9 mouse cellular contexts compared by ENCODE assay signal in genomic region chr7:100893249-100894056, GRCm38 (mm10). TPM values are rescaled to one million over a fixed set of nuclear protein-coding genes. Genes with fewer than 3 reads are reported as not detected.
DNase-seq lines count a peak whose midpoint lies in the region; ATAC-seq and TF ChIP-seq lines count a peak whose summit lies in the region.
"Had no signal": no experiment of that assay in that cellular context is flagged by ENCODE, and none has a peak within 500 bp of the region (broad histone marks: within the 10 kb centered on the region; RNA-seq: fewer than 3 reads in every experiment).

No protein-coding gene starts in this region.

- no peak for ATAC-seq in heart, embryonic 11.5 days (replicated peaks; ENCODE audit: insufficient number of reproducible peaks, low FRiP score, low TSS enrichment)
- no peak for ATAC-seq in embryonic facial prominence, embryonic 12.5 days (ENCODE audit: insufficient number of reproducible peaks, insufficient read depth, low FRiP score, low TSS enrichment)
- peak; percentile 59 for ATAC-seq in hindbrain, postnatal 0 days
- peak; percentile 14; the same call in 1 of the 2 replicates for ATAC-seq in midbrain, embryonic 11.5 days (ENCODE audit: low FRiP score)

- WGBS in heart, embryonic 11.5 days (ENCODE audit: insufficient replicate concordance), result 50% methylated on average over 20 of the region's 20 CpGs
- WGBS in embryonic facial prominence, embryonic 12.5 days, result 54% methylated on average over 20 of the region's 20 CpGs
- 18% methylated on average over 20 of the region's 20 CpGs for WGBS in hindbrain, postnatal 0 days
- 62% methylated on average over 20 of the region's 20 CpGs for WGBS in midbrain, embryonic 11.5 days

- H3K9me3 ChIP-seq in heart, embryonic 11.5 days (replicated peaks; ENCODE audit: control insufficient read depth, low read length), result no peaks in the 10 kb centered on the region
- H3K9me3 ChIP-seq in embryonic facial prominence, embryonic 12.5 days, result no peaks in the 10 kb centered on the region
- no peaks in the 10 kb centered on the region for H3K9me3 ChIP-seq in hindbrain, postnatal 0 days (ENCODE audit: low read length)
- H3K9me3 ChIP-seq in midbrain, embryonic 11.5 days (ENCODE audit: control insufficient read depth, low read length), result no peaks in the 10 kb centered on the region
- H3K9me3 ChIP-seq: megakaryocyte, embryonic 14.5 days had no signal

- H3K4me3 ChIP-seq in heart, embryonic 11.5 days (ENCODE audit: low read depth, low read length), result no peak overlapping the region
- H3K4me3 ChIP-seq in embryonic facial prominence, embryonic 12.5 days, result no peak overlapping the region
- peak overlapping the region; percentile 47 for H3K4me3 ChIP-seq in hindbrain, postnatal 0 days (ENCODE audit: low read length)
- H3K4me3 ChIP-seq in midbrain, embryonic 11.5 days (ENCODE audit: low read depth, low read length), result no peak overlapping the region

- DNase-seq in heart, postnatal 14 days, result no peak
- peak; percentile 63 to 76 for DNase-seq in adrenal gland, adult 18-20 months (ENCODE audit: low spot score in 2 of 2)
- DNase-seq in hindbrain, postnatal 0 days (ENCODE audit: low spot score), result peak; percentile 65
- no peak for DNase-seq in midbrain, embryonic 11.5 days (ENCODE audit: low spot score, missing footprints)
- DNase-seq in thymus, postnatal 0 days (ENCODE audit: low spot score), result no peak
- no peak for DNase-seq in embryo, embryonic 10 days (ENCODE audit: low spot score)

- H3K27me3 ChIP-seq in heart, embryonic 11.5 days (ENCODE audit: control insufficient read depth, insufficient read depth, low read length), result no peaks in the 10 kb centered on the region
- no peaks in the 10 kb centered on the region for H3K27me3 ChIP-seq in embryonic facial prominence, embryonic 12.5 days
- H3K27me3 ChIP-seq in hindbrain, postnatal 0 days (ENCODE audit: insufficient read depth, low read length), result no peaks in the 10 kb centered on the region
- H3K27me3 ChIP-seq in midbrain, embryonic 11.5 days (ENCODE audit: control insufficient read depth, insufficient read depth, low read length), result no peaks in the 10 kb centered on the region

- H3K4me2 ChIP-seq in heart, embryonic 11.5 days, result peak overlapping the region; percentile 20; the same call in 1 of the 2 replicates
- peak overlapping the region; percentile 97 for H3K4me2 ChIP-seq in embryonic facial prominence, embryonic 12.5 days (replicated peaks)
- peak overlapping the region; percentile 78 for H3K4me2 ChIP-seq in hindbrain, postnatal 0 days (ENCODE audit: low read depth, low read length)
- peak overlapping the region; percentile 83 for H3K4me2 ChIP-seq in midbrain, embryonic 11.5 days

- H3K27ac ChIP-seq in heart, embryonic 11.5 days (ENCODE audit: low read depth, low read length), result peak overlapping the region; percentile 38; the same call in 1 of the 2 replicates
- 0 out of 2 replicates have a peak overlapping the region, but pooled peaks have one; percentile 8 for H3K27ac ChIP-seq in embryonic facial prominence, embryonic 12.5 days
- peak overlapping the region; percentile 69 for H3K27ac ChIP-seq in hindbrain, postnatal 0 days
- no peak overlapping the region for H3K27ac ChIP-seq in midbrain, embryonic 11.5 days (ENCODE audit: low read depth, low read length)

- H3K4me1 ChIP-seq in heart, embryonic 11.5 days (ENCODE audit: control insufficient read depth, insufficient read depth, low read length), result peaks cover 26% of the 10 kb centered on the region
- H3K4me1 ChIP-seq in embryonic facial prominence, embryonic 12.5 days, result peaks cover 25% of the 10 kb centered on the region
- H3K4me1 ChIP-seq in hindbrain, postnatal 0 days (ENCODE audit: insufficient read depth, low read length), result peaks cover 18% of the 10 kb centered on the region; the same call in 1 of the 2 replicates
- H3K4me1 ChIP-seq in midbrain, embryonic 11.5 days (ENCODE audit: control insufficient read depth, insufficient read depth, low read length), result peaks cover 21% of the 10 kb centered on the region

- H3K36me3 ChIP-seq in heart, embryonic 11.5 days (ENCODE audit: control insufficient read depth, insufficient read depth, low read length), result peaks cover 8% of the 10 kb centered on the region
- H3K36me3 ChIP-seq in embryonic facial prominence, embryonic 12.5 days, result peaks cover 37% of the 10 kb centered on the region
- no peaks in the 10 kb centered on the region for H3K36me3 ChIP-seq in hindbrain, postnatal 0 days (ENCODE audit: insufficient read depth, low read length)
- peaks cover 4% of the 10 kb centered on the region; the same call in 1 of the 2 replicates for H3K36me3 ChIP-seq in midbrain, embryonic 11.5 days (ENCODE audit: control insufficient read depth, insufficient read depth, low read length)

- peak; percentile 19; the same call in 1 of the 2 replicates for TF ChIP-seq CTCF in hindbrain, postnatal 0 days (IDR thresholded peaks at IDR 0.05; ENCODE audit: low read depth)

- H3K9ac ChIP-seq in heart, embryonic 11.5 days (ENCODE audit: low read depth, low read length), result no peak overlapping the region
- peak overlapping the region; percentile 68; the same call in 1 of the 2 replicates for H3K9ac ChIP-seq in embryonic facial prominence, embryonic 12.5 days
- H3K9ac ChIP-seq in hindbrain, postnatal 0 days (replicated peaks; ENCODE audit: low read length), result peak overlapping the region; percentile 75
- H3K9ac ChIP-seq in midbrain, embryonic 11.5 days (ENCODE audit: low read length), result peak overlapping the region; percentile 71

- intact Hi-C loops in heart, postnatal 14 days (cut with DNase I), result no loop called here

RNA-seq across cellular contexts. Expression of gene Relt, which starts 30.2 kb away (rescaled TPM):
- 2.3 and 3.0 TPM in 2 replicates for polyA plus RNA-seq in heart, embryonic 11.5 days (2014; fragmentation: Nextera tagmentation; extraction: Ambion mirVana)
- total RNA-seq in heart, postnatal 14 days (2021), result 1 to 10 TPM; 2.4 to 3.3 TPM
- total RNA-seq in adrenal gland, adult 18-20 months (2021), result 1 to 10 TPM; 2.1 to 3.5 TPM
- polyA plus RNA-seq in embryonic facial prominence, embryonic 12.5 days (2016; fragmentation: Nextera tagmentation; extraction: Ambion mirVana), result 3.4 and 4.1 TPM in 2 replicates
- total RNA-seq in hindbrain, postnatal 0 days (2014; rRNA removed), result 10.5 and 12.2 TPM in 2 replicates
- 5.0 and 6.2 TPM in 2 replicates for polyA plus RNA-seq in hindbrain, postnatal 0 days (2015; fragmentation: Nextera tagmentation; extraction: Ambion mirVana)
- polyA plus RNA-seq in midbrain, embryonic 11.5 days (2014; fragmentation: Nextera tagmentation; extraction: Ambion mirVana), result 1.7 and 2.2 TPM in 2 replicates
- polyA plus RNA-seq in thymus, postnatal 0 days (2015; fragmentation: Nextera tagmentation; extraction: Ambion mirVana), result 12.3 and 12.9 TPM in 2 replicates

RNA-seq across cellular contexts. Expression of gene Arhgef17, which starts 38.5 kb away (rescaled TPM):
- polyA plus RNA-seq in heart, embryonic 11.5 days (2014; fragmentation: Nextera tagmentation; extraction: Ambion mirVana), result 8.5 and 8.8 TPM in 2 replicates
- total RNA-seq in heart, postnatal 14 days (2021), result 10 to 100 TPM; 30.3 to 31.6 TPM
- total RNA-seq in adrenal gland, adult 18-20 months (2021), result 10 to 100 TPM; 50.4 to 79.5 TPM
- polyA plus RNA-seq in embryonic facial prominence, embryonic 12.5 days (2016; fragmentation: Nextera tagmentation; extraction: Ambion mirVana), result 11.0 and 11.1 TPM in 2 replicates
- total RNA-seq in hindbrain, postnatal 0 days (2014; rRNA removed), result 72.3 and 74.5 TPM in 2 replicates
- 8.1 and 10.1 TPM in 2 replicates for polyA plus RNA-seq in hindbrain, postnatal 0 days (2015; fragmentation: Nextera tagmentation; extraction: Ambion mirVana)
- 6.8 and 6.9 TPM in 2 replicates for polyA plus RNA-seq in midbrain, embryonic 11.5 days (2014; fragmentation: Nextera tagmentation; extraction: Ambion mirVana)
- polyA plus RNA-seq in thymus, postnatal 0 days (2015; fragmentation: Nextera tagmentation; extraction: Ambion mirVana), result 1.0 and 1.1 TPM in 2 replicates

Comparison
In these comparisons a context has a peak if more than half of its experiments do, and no peak if none do; other contexts are left out.
1. ATAC-seq: peak in hindbrain, postnatal 0 days (single experiment) and midbrain, embryonic 11.5 days (single experiment); none in heart, embryonic 11.5 days (single experiment) and embryonic facial prominence, embryonic 12.5 days (single experiment).
2. H3K4me2 ChIP-seq: peak in every context shown above with its lines; median percentile 97 in embryonic facial prominence, embryonic 12.5 days; 83 in midbrain, embryonic 11.5 days; 78 in hindbrain, postnatal 0 days; 20 in heart, embryonic 11.5 days.
3. DNase-seq: peak in adrenal gland, adult 18-20 months (2 of 2) and hindbrain, postnatal 0 days (single experiment); none in heart, postnatal 14 days (0 of 2), midbrain, embryonic 11.5 days (single experiment), thymus, postnatal 0 days (single experiment) and embryo, embryonic 10 days (single experiment).